Mouse (Mus musculus): Measurements from ENCODE around the gene Scarb1. TPM values are rescaled to one million over a fixed set of nuclear protein-coding genes. Genes with fewer than 3 reads are reported as not detected.
A peak's percentile ranks its signal among the peaks of the same experiment; 100 is the strongest.

The Scarb1 gene
- polyA plus RNA-seq, 1 experiment from 2014 or later, result 44.4 TPM

GRCm38 (mm10) chr5:125341459-125342090, 681 bp upstream of the Scarb1 start:
- ATAC-seq (ENCODE audit: low read depth), result no peak
- Histone ChIP-seq H3K27ac (replicated peaks; ENCODE audit: low read depth, low read length) (no peak overlapping the region), H3K9ac (ENCODE audit: low read depth, low read length) (peak overlapping the region; percentile 70; the same call in 1 of the 2 replicates), H3K36me3 (ENCODE audit: control insufficient read depth, insufficient read depth, low read length) (0 out of 2 replicates have a peak, but pooled peaks cover 2% of the 10 kb centered on the region), H3K9me3 (ENCODE audit: control insufficient read depth, low read length) (no peaks in the 10 kb centered on the region), H3K4me3 (ENCODE audit: low read depth, low read length) (peak overlapping the region; percentile 79), H3K4me1 (ENCODE audit: control insufficient read depth, insufficient read depth, low read length) (peaks cover 16% of the 10 kb centered on the region), H3K4me2 (ENCODE audit: low read depth, low read length) (peak overlapping the region; percentile 95), H3K27me3 (replicated peaks; ENCODE audit: control insufficient read depth, insufficient read depth, low read length) (no peaks in the 10 kb centered on the region)
- no peak for DNase-seq (ENCODE audit: low spot score)
- WGBS, result 48% methylated on average over 14 of the region's 14 CpGs

GRCm38 (mm10) chr5:125339851-125340531, 903 bp downstream of the Scarb1 start:
- no peaks in the 10 kb centered on the region for H3K27me3 ChIP-seq (replicated peaks; ENCODE audit: control insufficient read depth, insufficient read depth, low read length)
- 2% methylated on average over 20 of the region's 25 CpGs for WGBS
- DNase-seq (ENCODE audit: low spot score) (peak; percentile 65), ATAC-seq (ENCODE audit: low read depth) (peak; percentile 10)
- 0 out of 2 replicates have a peak, but pooled peaks cover 3% of the 10 kb centered on the region for H3K36me3 ChIP-seq (ENCODE audit: control insufficient read depth, insufficient read depth, low read length)
- no peaks in the 10 kb centered on the region for H3K9me3 ChIP-seq (ENCODE audit: control insufficient read depth, low read length)
- H3K9ac ChIP-seq (ENCODE audit: low read depth, low read length), result peak overlapping the region; percentile 70
- peak overlapping the region; percentile 78 for H3K27ac ChIP-seq (replicated peaks; ENCODE audit: low read depth, low read length)
- H3K4me3 ChIP-seq (ENCODE audit: low read depth, low read length), result peak overlapping the region; percentile 79
- H3K4me1 ChIP-seq (ENCODE audit: control insufficient read depth, insufficient read depth, low read length), result peaks cover 16% of the 10 kb centered on the region
- peak overlapping the region; percentile 95 for H3K4me2 ChIP-seq (ENCODE audit: low read depth, low read length)

- peak; percentile 19; the same call in 1 of the 2 replicates for ATAC-seq (ENCODE audit: low read depth)
- peaks cover 16% of the 10 kb centered on the region for H3K4me1 ChIP-seq (ENCODE audit: control insufficient read depth, insufficient read depth, low read length)
- no peaks in the 10 kb centered on the region for H3K9me3 ChIP-seq (ENCODE audit: control insufficient read depth, low read length)
- H3K4me2 ChIP-seq (ENCODE audit: low read depth, low read length), result peak overlapping the region; percentile 95
- H3K27me3 ChIP-seq (replicated peaks; ENCODE audit: control insufficient read depth, insufficient read depth, low read length), result no peaks in the 10 kb centered on the region
- WGBS, result 6% methylated on average over 18 of the region's 18 CpGs
- 0 out of 2 replicates have a peak, but pooled peaks cover 3% of the 10 kb centered on the region for H3K36me3 ChIP-seq (ENCODE audit: control insufficient read depth, insufficient read depth, low read length)
- peak; percentile 93 for DNase-seq (ENCODE audit: low spot score)
- H3K9ac ChIP-seq (ENCODE audit: low read depth, low read length), result peak overlapping the region; percentile 70
- H3K27ac ChIP-seq (replicated peaks; ENCODE audit: low read depth, low read length), result peak overlapping the region; percentile 78
- peak overlapping the region; percentile 79 for H3K4me3 ChIP-seq (ENCODE audit: low read depth, low read length)
These were observed 1.7 kb downstream of the Scarb1 start for GRCm38 (mm10) chr5:125339108-125339751.

GRCm38 (mm10) chr5:125337526-125337925, 3.4 kb downstream of the Scarb1 start:
- H3K36me3 ChIP-seq (ENCODE audit: control insufficient read depth, insufficient read depth, low read length), result 0 out of 2 replicates have a peak, but pooled peaks cover 3% of the 10 kb centered on the region
- H3K4me1 ChIP-seq (ENCODE audit: control insufficient read depth, insufficient read depth, low read length), result peaks cover 16% of the 10 kb centered on the region
- no peak overlapping the region for H3K4me2 ChIP-seq (ENCODE audit: low read depth, low read length)
- no peak for DNase-seq (ENCODE audit: low spot score)
- H3K27ac ChIP-seq (replicated peaks; ENCODE audit: low read depth, low read length), result no peak overlapping the region
- no peak for ATAC-seq (ENCODE audit: low read depth)
- WGBS, result 76% methylated on average over 7 of the region's 7 CpGs
- no peaks in the 10 kb centered on the region for H3K27me3 ChIP-seq (replicated peaks; ENCODE audit: control insufficient read depth, insufficient read depth, low read length)
- H3K9ac ChIP-seq (ENCODE audit: low read depth, low read length), result no peak overlapping the region
- H3K4me3 ChIP-seq (ENCODE audit: low read depth, low read length), result no peak overlapping the region
- no peaks in the 10 kb centered on the region for H3K9me3 ChIP-seq (ENCODE audit: control insufficient read depth, low read length)

- Histone ChIP-seq H3K27ac (replicated peaks; ENCODE audit: low read depth, low read length) (no peak overlapping the region; the same call in 1 of the 2 replicates), H3K9me3 (ENCODE audit: control insufficient read depth, low read length) (no peaks in the 10 kb centered on the region), H3K4me3 (ENCODE audit: low read depth, low read length) (no peak overlapping the region), H3K4me1 (ENCODE audit: control insufficient read depth, insufficient read depth, low read length) (peaks cover 16% of the 10 kb centered on the region), H3K36me3 (ENCODE audit: control insufficient read depth, insufficient read depth, low read length) (0 out of 2 replicates have a peak, but pooled peaks cover 3% of the 10 kb centered on the region), H3K27me3 (replicated peaks; ENCODE audit: control insufficient read depth, insufficient read depth, low read length) (no peaks in the 10 kb centered on the region), H3K4me2 (ENCODE audit: low read depth, low read length) (no peak overlapping the region), H3K9ac (ENCODE audit: low read depth, low read length) (no peak overlapping the region)
- WGBS, result 38% methylated on average over 9 of the region's 9 CpGs
- no peak for ATAC-seq (ENCODE audit: low read depth)
- DNase-seq (ENCODE audit: low spot score), result no peak
These were observed 3.9 kb downstream of the Scarb1 start for GRCm38 (mm10) chr5:125337012-125337411.

DNA sequence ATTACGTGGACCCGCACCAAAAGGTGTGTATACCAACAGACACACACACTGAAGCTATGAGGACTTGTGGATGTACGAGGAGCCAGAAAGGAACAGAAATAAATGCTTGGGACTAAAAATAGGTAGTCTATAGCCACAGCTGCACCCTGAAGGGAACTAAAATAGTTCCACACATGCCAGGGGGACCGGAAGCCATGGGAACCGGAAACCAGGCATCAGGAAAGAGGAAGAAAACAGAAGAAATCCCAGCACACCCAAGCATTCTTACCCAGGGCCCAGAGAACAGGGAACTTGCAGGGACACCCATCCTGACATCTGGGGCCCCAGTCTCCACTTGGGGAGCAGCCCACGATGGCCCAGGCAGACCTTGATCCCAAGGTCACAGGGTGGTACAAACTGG, 7.9 kb downstream of the Scarb1 start:
- Histone ChIP-seq H3K4me2 (ENCODE audit: low read depth, low read length) (no peak overlapping the region), H3K4me3 (ENCODE audit: low read depth, low read length) (no peak overlapping the region), H3K9ac (ENCODE audit: low read depth, low read length) (no peak overlapping the region), H3K36me3 (ENCODE audit: control insufficient read depth, insufficient read depth, low read length) (0 out of 2 replicates have a peak, but pooled peaks cover 3% of the 10 kb centered on the region), H3K27me3 (replicated peaks; ENCODE audit: control insufficient read depth, insufficient read depth, low read length) (no peaks in the 10 kb centered on the region), H3K27ac (replicated peaks; ENCODE audit: low read depth, low read length) (peak overlapping the region; percentile 49; the same call in 1 of the 2 replicates), H3K4me1 (ENCODE audit: control insufficient read depth, insufficient read depth, low read length) (peaks cover 9% of the 10 kb centered on the region; the same call in 1 of the 2 replicates), H3K9me3 (ENCODE audit: control insufficient read depth, low read length) (no peaks in the 10 kb centered on the region)
- ATAC-seq (ENCODE audit: low read depth), result no peak
- 79% methylated on average over 6 of the region's 6 CpGs for WGBS
- DNase-seq (ENCODE audit: low spot score), result no peak

GRCm38 (mm10) chr5:125332333-125332732, 8.6 kb downstream of the Scarb1 start:
- Histone ChIP-seq H3K27me3 (replicated peaks; ENCODE audit: control insufficient read depth, insufficient read depth, low read length) (no peaks in the 10 kb centered on the region), H3K9me3 (ENCODE audit: control insufficient read depth, low read length) (no peaks in the 10 kb centered on the region), H3K9ac (ENCODE audit: low read depth, low read length) (peak overlapping the region; percentile 27; the same call in 1 of the 2 replicates), H3K36me3 (ENCODE audit: control insufficient read depth, insufficient read depth, low read length) (0 out of 2 replicates have a peak, but pooled peaks cover 3% of the 10 kb centered on the region), H3K27ac (replicated peaks; ENCODE audit: low read depth, low read length) (0 out of 2 replicates have a peak overlapping the region, but pooled peaks have one; percentile 39), H3K4me1 (ENCODE audit: control insufficient read depth, insufficient read depth, low read length) (peaks cover 9% of the 10 kb centered on the region; the same call in 1 of the 2 replicates), H3K4me2 (ENCODE audit: low read depth, low read length) (no peak overlapping the region), H3K4me3 (ENCODE audit: low read depth, low read length) (no peak overlapping the region)
- DNase-seq (ENCODE audit: low spot score) (no peak), ATAC-seq (ENCODE audit: low read depth) (no peak)
- 86% methylated on average over 4 of the region's 4 CpGs for WGBS

DNA sequence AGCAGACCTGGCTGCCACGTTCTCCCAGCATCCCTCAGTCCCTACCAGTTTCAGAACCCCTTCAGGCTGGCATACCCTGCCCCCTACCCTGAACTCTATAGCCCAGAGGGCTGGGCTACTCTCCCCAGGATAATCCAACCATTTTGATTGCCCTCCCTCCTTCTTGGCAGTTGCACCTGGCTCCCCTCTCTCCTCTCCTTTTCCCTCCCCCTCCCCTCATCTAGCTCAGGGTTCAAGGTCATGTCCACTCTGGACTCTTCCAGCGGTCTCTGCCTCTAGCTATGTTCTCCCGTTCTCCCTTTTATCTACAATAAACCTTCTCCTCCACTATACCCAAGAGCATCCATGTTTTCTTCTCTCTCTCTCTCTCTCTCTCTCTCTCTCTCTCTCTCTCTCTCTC, 9.1 kb downstream of the Scarb1 start:
- Histone ChIP-seq H3K27ac (replicated peaks; ENCODE audit: low read depth, low read length) (no peak overlapping the region), H3K36me3 (ENCODE audit: control insufficient read depth, insufficient read depth, low read length) (0 out of 2 replicates have a peak, but pooled peaks cover 3% of the 10 kb centered on the region), H3K4me1 (ENCODE audit: control insufficient read depth, insufficient read depth, low read length) (peaks cover 9% of the 10 kb centered on the region; the same call in 1 of the 2 replicates), H3K4me2 (ENCODE audit: low read depth, low read length) (no peak overlapping the region), H3K4me3 (ENCODE audit: low read depth, low read length) (no peak overlapping the region), H3K9me3 (ENCODE audit: control insufficient read depth, low read length) (no peaks in the 10 kb centered on the region), H3K9ac (ENCODE audit: low read depth, low read length) (no peak overlapping the region), H3K27me3 (replicated peaks; ENCODE audit: control insufficient read depth, insufficient read depth, low read length) (no peaks in the 10 kb centered on the region)
- DNase-seq (ENCODE audit: low spot score) (no peak), ATAC-seq (ENCODE audit: low read depth) (peak; percentile 34; the same call in 1 of the 2 replicates)
- WGBS, result 35% methylated on average over 3 of the region's 3 CpGs

Measured in embryonic facial prominence, embryonic 14.5 days (tissue).